Mouse (Mus musculus) MEL (cell line): ENCODE measurements around the gene Casz1. TPM values are rescaled to one million over a fixed set of nuclear protein-coding genes. Genes with fewer than 3 reads are reported as not detected.

Experiments
- DNase-seq: peaks from one replicate; pipeline ENCODE4 v3.0.0; 2011; ENCODE audit warnings: low read depth, low spot score
- H3K27ac ChIP-seq: 2 replicates; pipeline ENCODE4 v1.5.1; 2012; ENCODE audit warnings: low read depth, mild to moderate bottlenecking, control low read depth, low read length, moderate library complexity; ENCODE audit not compliant: control insufficient read depth
- H3K27me3 ChIP-seq, 2 experiments: fragments of 150-350 bp in 1 of 2; sonication (generic) in 1 of 2; 2 replicates each; pipeline ENCODE4 v1.6.1; 2012; ENCODE audit warnings: low read length in 2 of 2, mild to moderate bottlenecking in 2 of 2, improper control_type of control experiment in 1 of 2, moderate library complexity in 1 of 2; ENCODE audit not compliant: insufficient read depth in 2 of 2, control insufficient read depth in 1 of 2
- H3K36me3 ChIP-seq, 2 experiments: 2 replicates each; pipeline ENCODE4 v1.6.1; 2012 to 2014; ENCODE audit warnings: low read length in 2 of 2, improper control_type of control experiment in 1 of 2, inconsistent platforms in 1 of 2, mild to moderate bottlenecking in 1 of 2; ENCODE audit not compliant: insufficient read depth in 2 of 2, control insufficient read depth in 1 of 2
- H3K4me1 ChIP-seq, 2 experiments: fragments of 150-350 bp in 1 of 2; sonication (generic) in 1 of 2; 2 replicates each; pipeline ENCODE4 v1.6.1; 2012; ENCODE audit warnings: low read length in 2 of 2, improper control_type of control experiment in 1 of 2, mild to moderate bottlenecking in 1 of 2; ENCODE audit not compliant: insufficient read depth in 2 of 2, control insufficient read depth in 1 of 2
- H3K4me3 ChIP-seq, 2 experiments: fragments of 150-350 bp in 1 of 2; sonication (generic) in 1 of 2; 2 replicates each; pipeline ENCODE4 v1.5.1; 2012; ENCODE audit warnings: low read depth in 2 of 2, low read length in 2 of 2, mild to moderate bottlenecking in 2 of 2, moderate library complexity in 2 of 2, control low read depth in 1 of 2, improper control_type of control experiment in 1 of 2; ENCODE audit not compliant: control insufficient read depth in 1 of 2, insufficient read depth in 1 of 2
- H3K79me2 ChIP-seq: 2 replicates; pipeline ENCODE4 v1.6.1; 2012; ENCODE audit warnings: mild to moderate bottlenecking, low read length, moderate library complexity; ENCODE audit not compliant: control insufficient read depth, poor library complexity, insufficient read depth
- H3K9ac ChIP-seq: 2 replicates; pipeline ENCODE4 v1.6.1; 2012; ENCODE audit warnings: low read depth, mild to moderate bottlenecking, control low read depth, low read length, moderate library complexity; ENCODE audit not compliant: control insufficient read depth, poor library complexity, severe bottlenecking
- H3K9me3 ChIP-seq: fragments of 150-350 bp; sonication (generic); replicated peaks from 2 replicates; pipeline ENCODE4 v1.6.1; 2012; ENCODE audit warnings: mild to moderate bottlenecking, low read length, improper control_type of control experiment, moderate library complexity; ENCODE audit not compliant: insufficient read depth
- BHLHE40 ChIP-seq: IDR thresholded peaks from 2 replicates; pipeline ENCODE4 v1.6.1; 2012; ENCODE audit warnings: low read depth, mild to moderate bottlenecking, inconsistent platforms, low read length, improper control_type of control experiment, borderline replicate concordance
- CHD2 ChIP-seq: IDR thresholded peaks from 2 replicates; pipeline ENCODE4 v1.6.1; 2011; ENCODE audit warnings: low read length, improper control_type of control experiment
- CTCF ChIP-seq, 3 experiments: IDR thresholded peaks in 2 of 3; conservative IDR thresholded peaks in 1 of 3; 2 replicates each; pipeline ENCODE4 v1.5.1; 2011 to 2012; ENCODE audit warnings: low read length in 3 of 3, low read depth in 2 of 3, mild to moderate bottlenecking in 2 of 3, improper control_type of control experiment in 1 of 3, inconsistent platforms in 1 of 3, mixed read lengths in 1 of 3, moderate library complexity in 1 of 3; ENCODE audit not compliant: control insufficient read depth in 1 of 3, insufficient read depth in 1 of 3, poor library complexity in 1 of 3, severe bottlenecking in 1 of 3
- EP300 ChIP-seq, 2 experiments: IDR thresholded peaks; 2 replicates each; pipeline ENCODE4 v1.6.1; 2011; ENCODE audit warnings: improper control_type of control experiment in 2 of 2, low read length in 2 of 2, low read depth in 1 of 2, mild to moderate bottlenecking in 1 of 2
- GABPA ChIP-seq: IDR thresholded peaks from 2 replicates; pipeline ENCODE4 v1.6.1; 2012; ENCODE audit warnings: low read depth, mild to moderate bottlenecking, inconsistent platforms, low read length, improper control_type of control experiment, moderate library complexity
- KAT2A ChIP-seq: conservative IDR thresholded peaks from 2 replicates; pipeline ENCODE4 v1.6.1; 2012; ENCODE audit warnings: low read depth, low read length, improper control_type of control experiment, inconsistent platforms
- MAZ ChIP-seq: IDR thresholded peaks from 2 replicates; pipeline ENCODE4 v1.6.1; 2012; ENCODE audit warnings: low read depth, mild to moderate bottlenecking, inconsistent platforms, low read length, improper control_type of control experiment
- MXI1 ChIP-seq: IDR thresholded peaks from 2 replicates; pipeline ENCODE4 v1.6.1; 2011; ENCODE audit warnings: mild to moderate bottlenecking, low read depth, low read length, improper control_type of control experiment
- MYC ChIP-seq: IDR thresholded peaks from 2 replicates; pipeline ENCODE4 v1.6.1; 2011; ENCODE audit warnings: low read depth, mild to moderate bottlenecking, low read length, improper control_type of control experiment, moderate library complexity
- NRF1 ChIP-seq: IDR thresholded peaks from 2 replicates; pipeline ENCODE4 v1.6.1; 2014; ENCODE audit warnings: low read depth, mild to moderate bottlenecking, inconsistent platforms, low read length, improper control_type of control experiment, moderate library complexity; ENCODE audit not compliant: poor library complexity, insufficient read depth, severe bottlenecking
- POLR2A ChIP-seq, 2 experiments: IDR thresholded peaks; 2 replicates each; pipeline ENCODE4 v1.6.1; 2011 to 2012; ENCODE audit warnings: low read length in 2 of 2, mild to moderate bottlenecking in 2 of 2, control low read depth in 1 of 2, improper control_type of control experiment in 1 of 2, low read depth in 1 of 2, moderate library complexity in 1 of 2; ENCODE audit not compliant: control insufficient read depth in 1 of 2, insufficient read depth in 1 of 2, poor library complexity in 1 of 2
- POLR2AphosphoS5 ChIP-seq: IDR thresholded peaks from 2 replicates; pipeline ENCODE4 v1.6.1; 2012; ENCODE audit warnings: low read depth, borderline replicate concordance, mild to moderate bottlenecking, inconsistent platforms, low read length, moderate library complexity, mixed read lengths
- UBTF ChIP-seq: IDR thresholded peaks from 2 replicates; pipeline ENCODE4 v1.6.1; 2012; ENCODE audit warnings: low read depth, mild to moderate bottlenecking, inconsistent platforms, low read length, improper control_type of control experiment, moderate library complexity, borderline replicate concordance; ENCODE audit not compliant: insufficient read depth
- ZC3H11A ChIP-seq: IDR thresholded peaks from 2 replicates; pipeline ENCODE4 v1.6.1; 2012; ENCODE audit warnings: low read depth, mild to moderate bottlenecking, inconsistent platforms, low read length, improper control_type of control experiment
- polyA plus RNA-seq, 2 experiments: library from polyadenylated mRNA; stranded (reverse) in 1 of 2; unstranded in 1 of 2; fragments of >175 nt in 1 of 2; fragments of >200 nt in 1 of 2; gene quantifications; 2 replicates each; pipeline versions ENCODE4 v1.2.1 to v1.2.4; 2012; ENCODE audit warnings: low replicate concordance in 2 of 2, low read depth in 1 of 2; ENCODE audit not compliant: insufficient read length in 2 of 2, insufficient read depth in 1 of 2, missing spikeins in 1 of 2
- total RNA-seq: library from RNA; depleted of rRNA; stranded (reverse); fragments of 300-350 nt; gene quantifications from 2 replicates; pipeline ENCODE4 v1.2.3, GENCODE M21; 2012

The Casz1 gene
- total and polyA plus RNA-seq, 3 experiments = 1.3 to 3.2 TPM; not detected in 1

DNA sequence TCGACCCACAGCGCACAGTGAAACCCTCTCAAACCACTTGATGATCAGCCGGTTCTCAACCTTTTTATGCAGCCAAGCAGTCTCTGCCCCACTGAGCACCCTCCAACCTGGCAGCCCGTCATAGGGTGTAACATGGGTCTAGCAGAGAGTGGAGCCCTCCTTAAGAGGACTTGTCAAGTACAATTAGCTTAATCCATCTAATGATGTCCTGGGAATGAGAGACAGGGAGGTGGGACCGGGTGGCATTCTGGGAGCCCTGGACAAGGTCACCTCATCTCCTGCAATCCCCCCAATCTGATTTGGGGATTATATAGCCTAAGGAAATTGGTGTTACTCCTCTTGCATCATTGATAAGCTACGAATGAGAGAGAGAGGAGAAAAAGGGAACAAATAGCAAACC lies 84.8 kb downstream of the Casz1 start:
- no peaks in the 10 kb centered on the region; a peak in 1 of 4 replicates for H3K27me3 ChIP-seq
- TF ChIP-seq POLR2AphosphoS5 (no peak), MXI1 (no peak)
- no peak for DNase-seq

DNA sequence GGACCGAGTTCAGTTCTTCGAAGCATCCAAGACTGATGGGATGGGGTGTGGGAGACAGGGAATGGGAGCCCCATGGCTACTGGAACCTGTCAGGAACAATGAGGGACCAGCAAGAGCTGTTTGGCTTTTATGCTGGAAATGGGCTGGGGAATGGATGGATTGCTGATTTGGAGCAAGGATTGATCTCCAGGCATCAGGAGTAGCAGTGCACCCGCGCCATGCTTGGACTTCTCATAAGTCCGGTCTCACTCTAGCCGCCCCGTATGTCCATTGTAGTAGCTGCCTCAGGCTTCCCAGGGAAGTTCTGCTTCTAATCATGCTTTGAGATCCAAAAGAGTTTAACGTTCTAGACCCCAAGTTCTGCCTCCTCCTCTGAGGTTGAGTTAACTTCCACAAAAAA lies 86.2 kb downstream of the Casz1 start:
- no peak overlapping the region for H3K9ac ChIP-seq
- H3K79me2 ChIP-seq = no peaks in the 10 kb centered on the region
- H3K27me3 ChIP-seq = no peaks in the 10 kb centered on the region; a peak in 2 of 4 replicates
- H3K36me3 ChIP-seq = no peaks in the 10 kb centered on the region
- H3K27ac ChIP-seq = no peak overlapping the region
- DNase-seq = no peak
- H3K9me3 ChIP-seq = no peaks in the 10 kb centered on the region
- no peaks in the 10 kb centered on the region for H3K4me1 ChIP-seq
- H3K4me3 ChIP-seq = no peak overlapping the region
- TF ChIP-seq UBTF (no peak), KAT2A (no peak), CTCF (IDR thresholded peaks at IDR 0.05 in 2 of 3, conservative IDR thresholded peaks at IDR 0.05 in 1 of 3; ENCODE audit: control insufficient read depth in 1 of 3, insufficient read depth in 1 of 3, low read depth in 2 of 3, low read length in 3 of 3, poor library complexity in 1 of 3, severe bottlenecking in 1 of 3) (no peak), MYC (no peak), CHD2 (no peak), BHLHE40 (no peak), GABPA (no peak), MAZ (no peak), POLR2A (IDR thresholded peaks at IDR 0.05; ENCODE audit: control insufficient read depth in 1 of 2, insufficient read depth in 1 of 2, low read depth in 1 of 2, low read length in 2 of 2, poor library complexity in 1 of 2) (no peak)

More for the DNA sequence above, 84.8 kb downstream of the Casz1 start:
- Histone ChIP-seq H3K9ac (no peak overlapping the region), H3K79me2 (no peaks in the 10 kb centered on the region), H3K4me1 (no peaks in the 10 kb centered on the region), H3K27ac (no peak overlapping the region), H3K4me3 (no peak overlapping the region), H3K9me3 (no peaks in the 10 kb centered on the region), H3K36me3 (no peaks in the 10 kb centered on the region)

DNA sequence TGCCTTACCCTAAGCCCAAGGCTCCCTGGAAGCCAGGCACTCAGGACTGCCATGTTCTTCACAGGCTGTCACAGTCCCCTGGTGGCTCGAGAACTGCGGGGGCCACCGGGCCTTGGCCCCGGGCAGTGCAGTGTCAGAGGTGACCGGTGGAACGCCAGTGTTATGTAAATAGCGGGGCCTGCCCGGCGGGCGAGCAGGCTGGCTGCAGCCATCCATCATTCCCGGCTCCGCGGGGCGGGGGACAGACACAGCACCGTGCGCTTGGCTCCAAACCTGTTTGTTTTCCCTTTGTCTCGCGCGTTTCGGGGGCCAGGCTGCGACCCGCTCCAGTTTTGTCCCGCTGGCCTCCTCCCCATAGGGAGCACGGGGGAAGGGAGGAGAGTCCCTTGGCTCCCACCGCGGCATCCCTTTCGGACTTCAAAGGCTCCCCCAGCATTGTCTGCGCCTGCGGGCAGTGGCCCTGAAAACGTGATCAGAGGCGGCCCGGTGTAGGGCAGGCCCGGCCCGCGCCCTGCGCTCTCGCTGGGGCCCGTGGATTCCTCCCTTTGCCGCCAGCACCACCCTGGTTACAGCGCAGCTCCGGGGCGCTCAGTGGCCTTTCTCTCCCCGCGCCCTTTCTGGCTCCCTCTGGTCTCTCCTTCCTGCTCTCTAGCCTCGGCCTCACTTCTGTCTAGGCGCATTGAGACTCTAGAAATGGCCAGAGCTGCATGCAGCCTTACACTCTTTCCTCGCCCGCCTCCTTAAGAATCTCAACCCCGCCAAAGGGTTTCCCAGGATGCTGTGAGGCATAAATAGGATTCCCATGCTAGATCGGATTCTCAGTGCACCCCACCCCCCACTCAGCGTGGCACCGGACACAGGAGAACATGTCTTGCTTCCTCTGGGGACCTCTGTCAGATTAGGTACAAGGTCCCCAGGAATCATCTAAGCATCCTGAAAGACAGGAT lies 86.9 kb downstream of the Casz1 start:
- no peak overlapping the region for H3K27ac ChIP-seq
- no peak overlapping the region for H3K4me3 ChIP-seq
- H3K4me1 ChIP-seq = no peaks in the 10 kb centered on the region
- no peak for DNase-seq
- TF ChIP-seq NRF1 (no peak), EP300 (IDR thresholded peaks at IDR 0.05; ENCODE audit: low read depth in 1 of 2, low read length in 2 of 2) (no peak), POLR2A (IDR thresholded peaks at IDR 0.05; ENCODE audit: control insufficient read depth in 1 of 2, insufficient read depth in 1 of 2, low read depth in 1 of 2, low read length in 2 of 2, poor library complexity in 1 of 2) (no peak), ZC3H11A (no peak)
- no peaks in the 10 kb centered on the region; a peak in 2 of 4 replicates for H3K27me3 ChIP-seq
- H3K79me2 ChIP-seq = no peaks in the 10 kb centered on the region
- H3K9ac ChIP-seq = no peak overlapping the region
- H3K9me3 ChIP-seq = no peaks in the 10 kb centered on the region
- H3K36me3 ChIP-seq = no peaks in the 10 kb centered on the region
